Mouse (Mus musculus): ENCODE measurements at regions not wholly inside any gene's neighbourhood (a gene's known extent, or its start where the extent isn't known, plus 50 kb on each side); places are given as distances from the start of the nearest gene placed in this dataset.

DNA sequence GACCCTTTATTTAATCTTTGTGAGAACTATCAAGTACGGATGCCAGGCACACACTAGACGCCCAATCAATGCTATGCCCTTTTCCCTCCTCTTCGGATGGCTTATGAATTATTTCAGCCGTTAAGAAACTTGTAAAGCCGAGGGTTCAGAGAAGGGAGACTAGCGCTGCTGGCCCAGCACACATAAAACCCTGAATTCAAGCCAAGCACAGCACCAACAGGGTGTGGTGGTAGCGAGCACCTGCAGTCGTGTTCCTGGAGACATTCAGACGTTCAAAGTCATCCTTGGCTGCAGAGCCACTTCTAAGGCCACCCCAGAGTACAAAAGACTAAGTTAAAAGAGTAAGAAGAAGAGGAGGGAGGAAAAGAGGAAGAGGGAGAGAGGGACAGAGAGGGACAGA lies 148.5 kb upstream of the Jarid2 start:
- DNase-seq (ENCODE audit: extremely low read depth, low read depth): no peak

DNA sequence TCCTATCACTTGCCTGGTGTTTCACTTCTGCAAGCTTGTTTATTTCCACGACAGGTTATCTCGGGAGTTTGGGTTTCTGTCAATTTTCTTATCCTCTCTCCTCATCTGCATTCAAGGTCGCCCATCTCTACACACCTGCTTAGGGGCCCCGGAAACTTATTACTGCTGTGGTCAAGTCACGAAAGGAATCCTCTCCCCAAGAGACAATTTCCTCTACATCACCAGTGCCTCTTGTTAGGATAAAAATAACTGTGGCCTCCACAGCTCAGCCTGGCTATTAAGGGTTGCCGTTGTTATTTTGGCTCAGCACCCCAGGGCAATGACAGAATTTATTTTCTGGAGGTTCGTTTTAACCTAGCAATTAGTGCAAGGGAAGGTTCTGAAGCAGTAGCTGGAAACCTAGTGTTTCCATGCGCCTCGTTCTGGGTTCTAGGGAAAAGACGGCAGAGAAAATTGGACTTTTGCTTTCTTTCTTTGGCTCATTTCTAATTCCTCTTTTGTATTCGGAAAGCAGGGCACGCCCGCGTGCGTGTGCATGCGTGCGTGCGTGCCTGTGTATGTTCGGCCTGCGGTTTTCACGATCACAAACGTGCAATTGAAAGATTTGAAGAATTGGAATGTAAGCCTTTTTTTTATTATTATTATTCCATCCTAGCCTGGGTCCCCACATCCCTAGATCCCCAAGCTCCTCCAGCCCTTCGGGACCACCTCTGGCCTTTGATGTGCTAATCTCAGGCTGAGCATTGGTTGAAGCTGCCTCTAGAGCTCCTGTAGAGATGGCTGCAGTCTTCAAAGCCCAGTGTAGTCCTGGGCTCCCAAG lies 147.1 kb upstream of the Jarid2 start:
- DNase-seq (ENCODE audit: extremely low read depth, low read depth): no peak

DNA sequence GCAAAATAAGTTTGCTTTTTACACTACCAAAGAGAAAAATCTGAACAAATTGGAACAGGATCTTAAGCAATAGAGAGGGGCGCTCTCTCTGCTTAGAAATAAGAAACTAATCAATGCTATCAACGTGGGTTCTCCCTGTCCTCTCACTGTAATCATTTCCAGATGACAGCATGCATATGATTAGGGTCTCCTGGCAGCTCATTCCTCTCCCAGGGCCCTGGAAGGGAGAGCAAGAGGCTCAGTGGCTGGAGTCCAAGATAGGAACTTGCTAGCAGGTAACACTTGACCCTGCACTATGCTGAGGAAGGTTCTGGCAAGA lies 146.5 kb upstream of the Jarid2 start:
- DNase-seq (ENCODE audit: extremely low read depth, low read depth): no peak

DNA sequence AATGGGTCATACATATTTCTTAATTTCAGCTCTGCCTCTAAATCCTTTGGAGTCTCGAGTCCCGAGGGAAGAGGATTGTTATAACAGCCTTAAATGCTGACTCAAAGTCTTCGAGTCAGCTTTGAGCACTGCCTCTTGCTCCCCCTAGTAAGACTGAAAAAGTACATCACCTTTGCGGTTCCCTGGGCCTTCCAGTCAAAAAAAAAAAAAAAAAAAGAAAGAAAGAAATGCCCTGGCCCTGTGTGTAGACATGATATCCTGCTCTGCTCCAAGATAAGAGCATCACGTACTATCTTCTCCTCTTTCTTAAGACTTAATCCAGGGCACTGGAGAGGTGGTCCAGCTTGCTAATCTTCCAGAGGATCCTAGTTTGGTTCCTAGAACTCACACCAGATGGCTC lies 145.7 kb upstream of the Jarid2 start:
- no peak for DNase-seq (ENCODE audit: extremely low read depth, low read depth)

DNA sequence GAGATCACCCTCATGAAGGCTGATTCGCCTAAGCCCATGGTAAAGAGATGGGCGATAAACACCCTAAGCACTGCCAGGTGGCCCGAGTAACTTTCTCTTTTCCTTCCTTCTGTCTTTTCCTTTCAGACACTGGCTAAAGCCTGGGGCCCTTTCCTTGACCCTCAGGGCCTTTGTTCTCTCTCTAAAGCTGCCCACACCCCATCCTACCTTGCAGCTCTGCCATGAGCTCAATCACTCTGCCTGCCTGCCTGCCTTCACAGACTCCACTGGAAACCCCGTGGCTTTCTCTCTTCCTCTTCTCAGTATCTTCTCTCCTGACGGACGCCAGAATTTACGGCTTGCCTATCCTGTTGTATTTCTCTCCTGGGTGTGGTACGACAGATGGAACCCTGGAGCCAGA lies 145.1 kb upstream of the Jarid2 start:
- no peak for DNase-seq (ENCODE audit: extremely low read depth, low read depth)

DNA sequence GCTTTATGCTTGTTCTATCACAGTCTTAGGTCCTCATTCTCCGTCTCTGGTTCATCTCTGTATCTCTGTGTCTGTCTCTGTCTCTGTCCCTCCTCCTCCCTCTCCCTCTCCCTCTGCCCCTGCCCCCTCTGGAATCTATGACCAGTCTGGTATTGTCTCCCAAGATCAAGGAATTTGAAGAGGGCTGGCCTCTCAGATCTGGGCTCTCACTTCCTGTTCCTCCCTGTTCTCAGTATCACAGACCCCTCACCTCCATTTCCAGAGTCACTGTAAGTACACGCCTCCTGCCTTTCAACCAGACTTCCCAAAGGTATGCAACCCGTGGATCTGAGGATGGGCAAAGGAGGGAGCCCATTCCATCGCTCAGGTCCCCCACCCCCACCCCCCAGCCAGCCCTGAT lies 144.7 kb upstream of the Jarid2 start:
- DNase-seq (ENCODE audit: extremely low read depth, low read depth): no peak

DNA sequence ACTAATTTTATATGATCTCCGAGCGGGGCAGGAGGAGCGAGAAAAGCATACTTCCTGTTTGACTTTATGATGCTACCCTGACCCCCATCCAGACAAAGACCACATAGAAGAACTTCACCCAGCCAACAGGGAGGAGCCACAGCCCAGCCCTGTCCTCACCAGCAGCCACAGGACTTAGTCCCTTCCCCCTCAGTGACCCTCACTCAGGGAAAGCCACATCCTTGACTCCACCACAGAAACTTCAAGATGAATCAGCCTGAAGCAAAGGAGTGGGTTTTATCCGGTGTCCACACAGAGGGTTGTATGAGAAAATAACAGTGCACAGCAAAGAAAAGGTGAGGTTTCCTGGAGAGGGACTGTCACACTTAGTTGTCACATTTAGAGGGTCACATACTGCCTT lies 141.4 kb upstream of the Jarid2 start:
- no peak for DNase-seq (ENCODE audit: extremely low read depth, low read depth)

DNA sequence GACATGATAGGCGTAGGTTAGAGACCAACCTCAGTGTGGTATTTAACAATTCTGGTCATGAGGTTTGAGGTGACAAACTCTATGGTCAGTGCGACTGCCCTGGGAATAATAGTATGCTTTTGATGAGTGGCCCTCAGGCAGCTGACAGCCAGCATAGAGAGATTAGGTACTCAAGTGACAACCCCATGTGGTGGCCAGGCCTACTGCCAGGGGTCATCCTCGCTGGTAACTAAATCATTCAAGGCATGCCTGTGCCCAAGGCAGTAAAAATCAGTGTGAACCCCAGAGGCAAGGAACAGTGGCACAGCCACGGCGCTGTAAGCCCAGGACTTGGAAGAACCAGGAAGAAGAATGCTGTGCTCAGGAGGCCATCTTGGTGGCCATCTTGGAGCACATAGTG lies 134.6 kb upstream of the Jarid2 start:
- DNase-seq (ENCODE audit: extremely low read depth, low read depth): no peak

DNA sequence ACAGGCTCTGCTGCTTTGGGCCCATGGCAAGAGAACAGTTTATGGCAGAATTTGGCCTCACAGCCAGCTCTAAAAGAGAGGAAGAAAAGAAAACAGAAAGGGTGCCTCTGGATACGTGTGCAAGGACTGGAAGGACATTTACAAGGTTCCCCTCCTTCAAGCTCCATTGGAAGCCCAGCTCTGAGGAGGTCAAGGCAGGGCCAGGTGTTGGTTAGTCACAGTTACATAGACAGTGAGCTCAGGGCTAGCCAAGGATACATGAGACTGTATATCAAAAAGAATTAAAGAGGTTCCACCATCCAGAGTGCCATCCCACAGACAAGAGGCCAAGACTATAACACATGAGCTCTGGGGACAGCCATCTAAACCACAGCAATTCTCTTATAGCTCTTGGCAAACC lies 131.6 kb upstream of the Jarid2 start:
- DNase-seq (ENCODE audit: extremely low read depth, low read depth): no peak

DNA sequence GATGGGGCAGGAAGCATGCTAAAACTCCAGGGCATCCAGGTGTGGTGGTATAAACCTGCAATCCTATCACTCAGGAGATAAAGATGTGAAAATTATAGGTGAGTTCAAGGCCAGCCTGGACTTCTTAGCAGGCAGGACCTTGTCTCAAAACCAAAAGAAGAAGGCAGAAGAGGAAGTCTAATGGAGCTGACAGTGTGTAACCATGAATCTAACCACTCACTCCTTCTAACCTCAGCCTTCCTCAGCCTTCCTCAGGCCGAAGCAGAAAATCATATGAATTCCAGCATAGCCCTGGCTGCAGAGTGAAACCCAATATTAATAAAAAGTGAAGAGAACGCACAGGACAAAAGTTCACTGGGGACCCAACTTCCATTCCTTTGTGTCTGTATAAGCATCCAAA lies 128.2 kb upstream of the Jarid2 start:
- DNase-seq (ENCODE audit: extremely low read depth, low read depth): no peak

DNA sequence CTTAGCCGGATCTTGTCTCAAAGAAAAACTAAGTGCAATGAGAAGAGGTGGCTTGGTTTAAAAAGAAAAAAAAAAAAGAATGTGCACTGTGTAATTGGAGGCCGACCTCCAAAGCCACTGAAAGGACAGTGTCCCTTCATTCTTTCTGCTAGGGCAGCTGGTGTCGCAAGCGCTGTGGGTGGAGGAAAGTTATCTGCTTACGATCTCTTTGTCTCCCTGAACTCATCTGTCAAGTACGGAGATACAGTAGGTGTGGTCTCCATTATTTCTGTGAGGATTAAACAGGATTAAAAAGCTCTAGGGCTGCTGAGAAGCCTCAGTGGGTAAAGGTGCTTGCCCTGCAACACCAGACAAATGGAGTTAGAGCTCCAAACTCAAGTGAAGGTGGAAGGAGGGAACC lies 126.6 kb upstream of the Jarid2 start:
- no peak for DNase-seq (ENCODE audit: extremely low read depth, low read depth)

DNA sequence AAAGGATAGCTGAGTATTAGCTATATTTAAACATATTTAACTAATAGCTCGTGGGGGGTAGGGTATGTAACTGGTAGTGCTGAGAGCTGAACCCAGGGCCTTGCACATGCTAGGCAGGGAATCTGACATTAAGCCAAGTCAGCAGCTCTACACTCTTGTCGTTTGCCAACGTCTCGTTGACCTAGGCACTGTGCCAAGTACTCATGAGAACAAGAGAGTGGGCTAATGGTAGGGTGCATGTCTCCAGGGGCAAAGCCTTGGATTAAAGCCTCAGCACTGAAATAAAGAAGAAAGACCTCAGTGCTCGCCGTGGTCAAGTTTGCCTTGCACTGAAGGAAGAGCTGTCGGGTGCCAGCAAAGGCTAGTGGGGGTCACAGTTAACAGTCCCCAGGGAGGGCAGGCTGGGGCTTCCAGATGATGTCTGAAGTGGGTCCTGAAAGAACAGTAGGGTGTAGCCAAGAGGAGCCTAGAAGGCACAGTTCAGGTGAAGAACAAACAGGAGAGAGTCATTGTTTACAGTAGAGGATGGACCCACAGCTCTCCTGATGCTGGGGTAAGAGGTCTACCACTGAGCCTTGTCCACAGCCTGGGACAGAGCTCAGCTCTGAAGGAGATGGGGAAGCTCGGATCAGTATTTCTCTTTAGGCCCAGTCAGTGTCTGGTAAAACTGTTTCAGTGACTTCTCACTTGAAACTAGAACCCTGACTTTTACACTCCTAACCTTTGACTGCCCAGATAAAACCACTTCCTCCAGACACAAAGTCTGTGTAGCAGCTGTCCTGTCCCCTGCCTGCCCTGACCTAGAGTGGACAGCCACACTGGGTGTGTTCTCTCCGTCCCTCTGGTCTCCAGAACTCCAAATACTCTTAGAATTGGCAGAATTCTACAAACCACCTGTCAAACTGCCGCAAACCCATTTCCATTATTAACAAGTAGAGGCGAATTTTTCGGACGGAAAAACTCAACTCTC lies 121.7 kb upstream of the Jarid2 start:
- DNase-seq (ENCODE audit: extremely low read depth, low read depth): no peak

DNA sequence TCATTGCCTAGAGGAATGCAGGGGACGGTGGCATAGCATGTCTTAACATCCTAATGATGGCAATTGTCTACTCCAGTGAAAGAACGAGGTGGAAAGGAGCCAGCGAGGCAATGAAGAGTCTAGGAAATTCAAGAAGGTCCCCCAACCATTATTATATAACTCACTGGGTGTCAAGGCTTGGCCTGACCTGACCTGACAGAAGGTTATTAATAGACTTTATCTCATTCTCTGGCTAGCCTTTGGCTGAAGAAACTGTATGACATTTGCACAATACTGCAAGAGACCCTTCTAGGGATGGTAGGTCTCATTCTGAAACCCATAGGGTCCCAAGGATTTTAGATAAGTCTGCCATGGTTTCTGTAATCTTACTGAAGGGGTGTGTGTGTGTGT lies 121.0 kb upstream of the Jarid2 start:
- no peak for DNase-seq (ENCODE audit: extremely low read depth, low read depth)

DNA sequence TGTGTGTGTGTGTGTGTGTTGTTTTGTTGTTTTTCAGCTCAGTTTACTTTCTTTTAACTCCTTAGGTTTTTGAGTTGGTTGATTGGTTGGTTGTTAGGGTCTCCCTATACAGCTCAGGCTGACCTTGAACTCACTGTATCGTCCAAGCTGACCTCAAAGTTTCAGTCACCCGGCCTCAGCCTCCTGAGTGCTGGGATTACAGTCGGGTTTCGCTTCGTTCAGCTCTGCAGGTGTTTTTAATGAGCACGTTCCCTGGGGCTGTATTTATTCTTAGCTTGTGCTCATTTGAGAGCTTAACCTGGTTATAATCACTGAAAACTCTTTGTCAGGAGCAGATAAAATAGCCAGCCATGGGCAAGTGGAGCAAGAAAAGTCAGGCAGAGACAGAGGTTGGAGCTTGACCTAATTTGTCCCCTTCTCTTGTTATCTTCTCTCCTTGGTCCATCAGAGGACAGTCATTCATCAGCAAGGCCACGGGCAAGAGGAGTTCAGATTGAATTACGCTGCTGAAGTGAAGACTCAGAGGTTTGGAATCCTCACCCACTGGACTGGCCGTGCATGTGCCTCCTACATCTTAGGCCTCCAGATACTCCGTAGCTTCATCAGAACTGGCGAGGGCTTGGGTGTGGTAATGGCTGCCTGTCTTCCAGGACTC lies 120.5 kb upstream of the Jarid2 start:
- no peak for DNase-seq (ENCODE audit: extremely low read depth, low read depth)

DNA sequence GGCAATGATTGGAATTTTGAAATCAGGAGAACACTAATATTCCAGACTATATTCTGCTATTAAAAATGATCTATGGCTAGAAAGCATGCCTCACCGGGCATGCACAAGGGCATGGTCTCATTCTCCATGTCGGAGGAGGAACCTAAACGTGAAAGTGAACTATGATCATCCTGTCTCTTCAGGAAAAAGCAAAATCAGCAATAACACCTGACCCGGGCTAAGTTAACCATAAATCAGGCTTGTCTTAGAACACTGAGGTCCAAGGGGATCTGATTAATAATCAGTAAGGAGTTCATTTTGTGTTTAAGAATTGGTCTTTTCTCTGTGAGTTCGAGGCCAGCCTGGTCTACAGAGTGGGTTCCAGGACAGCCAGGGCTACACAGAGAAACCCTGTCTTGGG lies 119.7 kb upstream of the Jarid2 start:
- DNase-seq (ENCODE audit: extremely low read depth, low read depth): no peak

DNA sequence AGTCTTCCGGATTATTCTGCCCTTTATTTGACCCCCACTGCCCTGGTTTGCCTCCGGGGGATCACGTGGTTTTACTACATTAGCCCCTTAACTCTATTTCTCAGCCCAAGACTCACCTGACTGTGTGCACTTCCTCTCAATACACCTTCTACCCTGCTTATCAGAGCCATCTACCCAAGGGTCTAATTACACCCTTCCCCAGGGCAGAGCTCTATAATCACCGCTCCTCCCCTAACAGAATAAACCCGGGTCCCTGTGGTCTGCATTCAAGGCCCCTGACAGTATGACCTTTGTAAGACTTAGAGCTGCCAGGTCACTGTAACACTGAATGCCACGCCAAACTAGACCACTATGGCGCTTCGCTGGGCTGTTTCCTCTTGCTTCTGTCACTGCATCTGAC lies 113.6 kb upstream of the Jarid2 start:
- DNase-seq (ENCODE audit: extremely low read depth, low read depth): no peak

DNA sequence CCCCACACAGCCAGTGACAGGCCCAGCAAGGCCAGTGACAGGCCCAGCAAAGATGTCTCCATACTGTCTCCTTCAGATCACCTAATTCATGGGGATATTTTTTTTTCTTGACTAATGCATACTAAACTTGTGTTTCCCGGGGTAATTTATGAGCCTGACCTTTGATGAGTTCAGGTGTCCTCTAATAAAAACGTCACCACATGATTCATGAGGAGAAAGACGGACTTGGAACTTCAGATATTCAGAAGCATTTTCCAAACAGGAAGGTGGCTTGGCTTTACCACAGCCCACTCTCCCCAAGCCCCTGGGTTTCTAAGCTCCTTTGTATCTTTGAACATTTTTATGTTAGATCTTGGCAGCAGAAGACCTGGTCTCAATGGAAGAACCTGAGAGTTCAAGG lies 110.9 kb upstream of the Jarid2 start:
- DNase-seq (ENCODE audit: extremely low read depth, low read depth): no peak

DNA sequence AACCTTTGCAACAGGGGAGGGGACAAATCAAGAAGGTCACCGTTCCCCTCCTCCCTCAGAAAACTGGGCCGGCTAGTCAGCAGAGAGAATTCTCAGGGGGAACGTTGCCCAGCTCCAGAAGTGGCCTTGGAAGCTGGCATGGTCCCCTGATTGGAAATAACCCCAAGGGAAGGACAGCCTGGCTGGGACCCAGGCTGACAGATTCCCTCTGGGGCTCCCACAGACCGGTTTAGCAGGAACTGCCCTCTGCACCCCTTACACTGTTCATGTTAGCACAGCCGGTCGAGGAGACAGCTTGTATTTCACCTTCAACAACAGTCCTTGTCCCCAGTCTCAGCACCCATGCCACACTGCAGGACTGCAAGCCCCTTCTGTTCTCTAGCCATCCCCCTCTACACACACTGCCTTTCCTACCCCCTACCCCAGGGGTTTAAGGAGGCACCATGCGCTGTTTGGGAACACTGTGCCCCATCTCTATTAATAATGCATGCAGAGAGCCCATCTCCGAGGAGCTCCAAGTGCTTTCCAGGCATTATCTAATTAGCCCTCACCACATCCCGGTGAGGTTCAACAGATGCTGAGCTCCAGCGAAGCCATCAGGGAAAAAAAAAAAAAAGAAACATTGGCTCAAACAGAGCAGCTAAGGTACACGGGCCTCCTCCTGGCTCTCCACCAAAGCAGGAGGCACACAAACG lies 106.5 kb upstream of the Jarid2 start:
- no peak for DNase-seq (ENCODE audit: extremely low read depth, low read depth)

DNA sequence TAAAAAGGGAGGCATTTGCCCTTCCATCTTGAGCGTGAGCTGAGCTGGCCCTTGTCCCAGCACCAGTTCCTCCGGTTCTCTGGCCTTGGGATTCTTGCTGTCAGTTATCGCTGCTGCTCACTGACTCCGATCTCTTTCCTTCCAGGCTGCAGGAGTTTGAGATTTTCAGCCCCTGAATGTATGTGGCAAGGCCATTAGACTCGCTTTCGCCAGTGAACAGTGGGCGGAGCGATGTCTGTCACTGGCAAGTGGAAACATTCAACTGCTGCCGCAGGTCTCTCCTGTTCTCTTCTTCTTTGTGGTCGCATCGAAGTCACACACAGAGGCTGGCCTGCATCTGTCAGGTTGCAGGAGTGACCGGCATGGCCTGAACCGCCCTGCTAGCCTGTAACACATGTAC lies 104.6 kb upstream of the Jarid2 start:
- no peak for DNase-seq (ENCODE audit: extremely low read depth, low read depth)

DNA sequence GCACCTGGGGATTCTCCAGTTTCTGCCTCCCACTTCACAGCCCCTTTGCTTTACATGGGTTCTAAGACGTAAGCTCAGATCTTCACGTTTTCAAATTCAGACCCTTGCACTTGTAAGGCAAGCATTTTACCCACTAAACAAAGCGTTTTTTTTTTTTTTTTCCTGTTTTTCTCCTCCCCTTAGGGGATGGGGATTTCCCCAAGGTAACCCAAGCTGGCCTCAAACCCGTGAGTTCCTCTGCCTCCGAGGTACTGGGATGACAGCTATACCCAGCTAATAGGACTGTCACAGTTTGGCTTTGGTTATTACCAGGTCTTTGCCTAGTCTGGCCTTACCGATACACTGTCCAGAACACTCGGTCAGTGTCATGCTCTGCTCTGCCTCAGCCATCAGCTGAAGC lies 103.5 kb upstream of the Jarid2 start:
- DNase-seq (ENCODE audit: extremely low read depth, low read depth): no peak

DNA sequence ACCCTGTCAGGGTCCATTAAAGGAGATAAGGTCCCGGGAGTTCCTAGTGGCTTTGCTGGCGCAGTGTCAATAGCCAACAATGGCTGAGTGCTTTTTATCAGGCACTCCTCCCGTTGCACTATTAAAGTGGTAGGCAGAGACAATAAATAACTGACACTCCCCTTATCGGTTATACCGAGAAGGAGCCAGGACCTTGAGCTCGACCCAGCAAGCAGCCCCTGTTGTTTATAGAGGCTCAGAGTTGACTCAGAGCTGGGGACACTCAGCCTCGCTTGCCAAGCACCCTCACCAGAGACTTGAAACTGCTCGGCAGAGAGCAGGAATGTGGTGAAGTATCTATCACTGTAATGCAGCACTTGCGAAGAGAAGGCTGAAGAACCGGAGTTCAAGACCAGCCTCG lies 102.5 kb upstream of the Jarid2 start:
- no peak for DNase-seq (ENCODE audit: extremely low read depth, low read depth)

DNA sequence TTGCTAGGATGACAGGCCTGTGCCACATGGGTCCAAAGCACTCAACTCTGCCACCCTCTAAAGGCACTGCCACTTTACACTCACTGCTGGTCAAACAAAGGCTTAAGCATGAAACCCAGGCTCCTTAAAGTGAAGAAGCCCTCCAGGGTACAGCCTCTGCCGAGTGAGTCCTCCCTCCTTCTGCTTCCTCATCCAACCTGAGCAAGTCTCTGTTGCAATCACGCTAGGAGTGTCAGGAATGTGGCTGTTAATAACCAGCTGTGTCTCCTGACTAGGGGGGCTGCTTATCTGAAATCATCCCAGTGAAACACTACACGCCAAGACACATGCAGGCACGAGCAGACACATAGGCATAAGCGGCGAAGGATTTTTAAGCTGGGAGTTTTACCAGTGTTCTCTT lies 99.2 kb upstream of the Jarid2 start:
- DNase-seq (ENCODE audit: extremely low read depth, low read depth): no peak

Measured in MEL-GATA-1-ER (cell line).